Mouse (Mus musculus) forebrain, embryonic 13.5 days (tissue): ENCODE data around the gene Tmem106c. TPM values are rescaled to one million over a fixed set of nuclear protein-coding genes. Genes with fewer than 3 reads are reported as not detected.

ENCODE experiments used
- ATAC-seq: fragments of 200-750 bp; cut with Nextera tagmentation; 2 replicates; pipeline ENCODE4 v1.8.0; 2017
- H3K27ac ChIP-seq: fragments of 300-500 bp; sonication (generic); 2 replicates; pipeline ENCODE4 v1.5.1; 2015; ENCODE audit warnings: inconsistent platforms, mild to moderate bottlenecking, moderate library complexity
- H3K27me3 ChIP-seq: fragments of 300-500 bp; sonication (generic); 2 replicates; pipeline ENCODE4 v1.6.1; 2015; ENCODE audit warnings: mild to moderate bottlenecking, inconsistent platforms
- H3K36me3 ChIP-seq: fragments of 300-500 bp; sonication (generic); 2 replicates; pipeline ENCODE4 v1.6.1; 2015; ENCODE audit warnings: mild to moderate bottlenecking, inconsistent platforms; ENCODE audit not compliant: poor library complexity, severe bottlenecking
- H3K4me1 ChIP-seq: fragments of 300-500 bp; sonication (generic); 2 replicates; pipeline ENCODE4 v1.6.1; 2015; ENCODE audit warnings: inconsistent platforms
- H3K4me2 ChIP-seq: fragments of 300-500 bp; sonication (generic); 2 replicates; pipeline ENCODE4 v1.6.1; 2015; ENCODE audit warnings: inconsistent platforms, mild to moderate bottlenecking, moderate library complexity
- H3K4me3 ChIP-seq: fragments of 300-500 bp; sonication (generic); 2 replicates; pipeline ENCODE4 v1.5.1; 2015; ENCODE audit warnings: mild to moderate bottlenecking, inconsistent platforms
- H3K9ac ChIP-seq: fragments of 300-500 bp; sonication (generic); 2 replicates; pipeline ENCODE4 v1.6.1; 2015; ENCODE audit warnings: mild to moderate bottlenecking, inconsistent platforms
- H3K9me3 ChIP-seq: fragments of 300-500 bp; sonication (generic); replicated peaks from 2 replicates; pipeline ENCODE4 v1.6.1; 2016; ENCODE audit warnings: inconsistent platforms
- WGBS: fragments of 180-500 bp; shearing (Covaris S2); methylation state at CpG from one replicate; pipeline ENCODE4 v1.1.7; 2015; 5-methylcytosine and 5-hydroxymethylcytosine counted together
- polyA plus RNA-seq: library from polyadenylated mRNA; unstranded; fragments of >200 nt; fragmentation: Nextera tagmentation; extraction: Ambion mirVana; gene quantifications from 2 replicates; pipeline ENCODE4 v1.2.1, GENCODE M21; 2015

Gene Tmem106c
- polyA plus RNA-seq, 1 experiment from 2014 or later: 46.9 TPM

- 0% methylated on average over 6 of the region's 6 CpGs for WGBS
- Histone ChIP-seq H3K4me2 (peak overlapping the region; percentile 49), H3K4me3 (no peak overlapping the region), H3K36me3 (peaks cover 51% of the 10 kb centered on the region), H3K4me1 (peaks cover 51% of the 10 kb centered on the region), H3K9ac (peak overlapping the region; percentile 12; the same call in 1 of the 2 replicates), H3K27me3 (no peaks in the 10 kb centered on the region), H3K9me3 (no peaks in the 10 kb centered on the region), H3K27ac (peak overlapping the region; percentile 97)
- ATAC-seq: no peak
These were observed 26.1 kb downstream of the Tmem106c start for GRCm38 (mm10) chr15:97990124-97990523.

- H3K9ac ChIP-seq: peak overlapping the region; percentile 12
- H3K4me3 ChIP-seq: no peak overlapping the region
- no peaks in the 10 kb centered on the region for H3K27me3 ChIP-seq
- H3K36me3 ChIP-seq: peaks cover 49% of the 10 kb centered on the region
- 10% methylated on average over 4 of the region's 4 CpGs for WGBS
- no peak for ATAC-seq
- H3K9me3 ChIP-seq: no peaks in the 10 kb centered on the region
- peak overlapping the region; percentile 97 for H3K27ac ChIP-seq
- H3K4me2 ChIP-seq: peak overlapping the region; percentile 49
- peaks cover 51% of the 10 kb centered on the region for H3K4me1 ChIP-seq
These were observed 26.7 kb downstream of the Tmem106c start for GRCm38 (mm10) chr15:97990721-97991120.

GRCm38 (mm10) chr15:97991285-97991895 is 27.4 kb downstream of the Tmem106c start:
- Histone ChIP-seq H3K4me1 (peaks cover 54% of the 10 kb centered on the region), H3K4me3 (no peak overlapping the region), H3K27me3 (no peaks in the 10 kb centered on the region), H3K27ac (peak overlapping the region; percentile 97), H3K9me3 (no peaks in the 10 kb centered on the region), H3K9ac (peak overlapping the region; percentile 12), H3K36me3 (peaks cover 47% of the 10 kb centered on the region), H3K4me2 (no peak overlapping the region)
- no peak for ATAC-seq
- 5% methylated on average over 12 of the region's 12 CpGs for WGBS

GRCm38 (mm10) chr15:97992027-97992711 is 28.2 kb downstream of the Tmem106c start:
- Histone ChIP-seq H3K36me3 (peaks cover 41% of the 10 kb centered on the region), H3K4me1 (peaks cover 61% of the 10 kb centered on the region), H3K9ac (peak overlapping the region; percentile 60), H3K4me2 (peak overlapping the region; percentile 56), H3K4me3 (peak overlapping the region; percentile 27), H3K9me3 (no peaks in the 10 kb centered on the region), H3K27ac (peak overlapping the region; percentile 97), H3K27me3 (no peaks in the 10 kb centered on the region)
- WGBS: 31% methylated on average over 13 of the region's 13 CpGs
- ATAC-seq: peak; percentile 25

- H3K27me3 ChIP-seq: no peaks in the 10 kb centered on the region
- peak overlapping the region; percentile 60 for H3K9ac ChIP-seq
- H3K4me3 ChIP-seq: peak overlapping the region; percentile 29
- peak overlapping the region; percentile 56 for H3K4me2 ChIP-seq
- 2% methylated on average over 18 of the region's 18 CpGs for WGBS
- ATAC-seq: peak; percentile 97
- peaks cover 38% of the 10 kb centered on the region for H3K36me3 ChIP-seq
- H3K27ac ChIP-seq: peak overlapping the region; percentile 97
- H3K4me1 ChIP-seq: peaks cover 68% of the 10 kb centered on the region
- H3K9me3 ChIP-seq: no peaks in the 10 kb centered on the region
These were observed 28.8 kb downstream of the Tmem106c start for GRCm38 (mm10) chr15:97992712-97993286.

GRCm38 (mm10) chr15:97996716-97997256 is 32.8 kb downstream of the Tmem106c start:
- Histone ChIP-seq H3K36me3 (peaks cover 39% of the 10 kb centered on the region), H3K4me3 (no peak overlapping the region), H3K27ac (peak overlapping the region; percentile 59), H3K4me2 (no peak overlapping the region), H3K27me3 (no peaks in the 10 kb centered on the region), H3K4me1 (peaks cover 68% of the 10 kb centered on the region), H3K9me3 (no peaks in the 10 kb centered on the region), H3K9ac (no peak overlapping the region)
- no peak for ATAC-seq
- WGBS: 66% methylated on average over 13 of the region's 13 CpGs

DNA sequence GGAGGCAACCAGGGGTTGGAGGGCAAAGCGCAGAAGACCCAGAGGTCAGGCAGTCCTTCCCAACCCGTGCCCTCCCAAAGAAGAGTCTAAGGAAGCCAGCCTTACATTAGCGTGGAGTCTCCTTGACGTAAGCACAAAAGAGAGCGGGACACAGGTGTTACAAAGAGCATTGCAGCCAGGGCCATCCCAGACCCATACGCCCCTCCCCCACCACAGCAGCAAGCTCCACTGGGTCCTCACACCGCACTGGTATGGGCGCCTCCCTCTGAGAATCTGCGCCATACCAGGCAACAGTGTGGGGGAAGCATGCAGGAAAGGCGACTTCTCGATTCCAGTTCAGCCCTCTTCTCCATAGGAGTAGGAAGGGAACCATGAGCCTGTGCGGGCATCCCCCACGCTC is 35.5 kb downstream of the Tmem106c start:
- Histone ChIP-seq H3K4me3 (no peak overlapping the region), H3K27ac (no peak overlapping the region), H3K9ac (no peak overlapping the region), H3K4me1 (peaks cover 75% of the 10 kb centered on the region), H3K36me3 (peaks cover 33% of the 10 kb centered on the region), H3K27me3 (peaks cover 13% of the 10 kb centered on the region), H3K9me3 (no peaks in the 10 kb centered on the region), H3K4me2 (peak overlapping the region; percentile 17; the same call in 1 of the 2 replicates)
- no peak for ATAC-seq
- 44% methylated on average over 13 of the region's 13 CpGs for WGBS

DNA sequence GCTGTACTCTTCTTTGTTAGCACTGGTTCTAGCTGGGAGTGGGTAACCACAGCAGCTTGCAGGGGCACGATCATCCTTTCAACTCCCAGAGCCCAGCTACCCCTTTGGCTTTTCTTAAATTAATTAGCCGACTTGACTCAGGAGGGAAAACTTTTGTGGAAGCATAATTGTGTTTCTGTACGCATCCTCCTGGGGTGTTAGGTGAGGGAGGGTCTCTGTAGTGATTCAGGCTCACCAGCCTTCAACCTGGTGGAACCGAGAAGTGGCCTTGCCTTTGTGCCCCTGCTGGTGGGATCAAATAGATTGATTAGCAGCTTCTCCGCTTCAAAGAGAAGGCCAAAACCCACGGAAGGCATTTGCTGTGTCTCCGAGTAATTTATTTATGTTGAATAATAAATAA is 36.0 kb downstream of the Tmem106c start:
- H3K4me2 ChIP-seq: peak overlapping the region; percentile 81
- H3K4me1 ChIP-seq: peaks cover 80% of the 10 kb centered on the region
- H3K27me3 ChIP-seq: peaks cover 17% of the 10 kb centered on the region
- no peak overlapping the region for H3K9ac ChIP-seq
- H3K4me3 ChIP-seq: no peak overlapping the region
- H3K36me3 ChIP-seq: peaks cover 29% of the 10 kb centered on the region
- H3K9me3 ChIP-seq: no peaks in the 10 kb centered on the region
- no peak for ATAC-seq
- no peak overlapping the region for H3K27ac ChIP-seq
- 14% methylated on average over 7 of the region's 7 CpGs for WGBS

DNA sequence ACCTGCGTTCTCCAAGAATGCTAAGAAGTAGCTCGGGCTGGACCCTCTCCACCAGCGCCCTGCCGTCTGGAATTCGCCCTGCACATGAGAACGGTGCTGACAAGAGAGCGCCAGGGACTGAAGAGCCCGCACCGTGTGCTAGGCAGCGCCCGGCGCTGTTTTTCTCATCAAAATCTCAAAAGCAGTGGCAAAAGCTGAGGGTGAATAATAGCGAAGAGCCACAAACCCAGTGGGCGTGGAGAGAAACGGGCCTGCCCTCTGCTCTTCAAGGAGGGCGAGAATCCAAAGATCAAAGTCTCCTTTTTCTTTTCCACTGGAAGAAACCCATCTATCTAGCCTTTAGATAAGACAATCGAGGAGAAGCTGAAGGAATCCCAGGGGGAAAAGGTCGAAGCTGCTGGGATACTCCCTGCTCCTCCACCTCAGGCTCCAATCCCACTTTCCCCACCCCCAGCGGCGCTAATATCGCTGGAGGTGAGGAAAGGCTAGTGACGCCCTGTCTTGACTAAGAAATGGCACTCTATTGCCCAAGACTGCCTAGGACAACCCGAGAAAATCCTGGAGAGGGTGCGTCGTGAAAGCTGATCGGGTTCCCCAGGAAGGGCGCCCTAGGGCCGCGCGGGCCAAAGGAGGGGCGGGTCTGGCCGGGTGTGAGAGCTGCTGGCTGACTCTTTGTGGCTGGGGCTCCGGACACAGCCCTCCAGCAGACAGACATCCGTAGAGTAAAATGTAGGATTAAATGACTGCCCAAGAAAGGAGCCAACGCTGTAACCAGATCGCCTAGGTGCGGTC is 37.5 kb downstream of the Tmem106c start:
- peak overlapping the region; percentile 76 for H3K9ac ChIP-seq
- H3K4me1 ChIP-seq: peaks cover 79% of the 10 kb centered on the region
- ATAC-seq: 0 out of 2 replicates have a peak, but pooled peaks have one; percentile 1
- WGBS: 1% methylated on average over 37 of the region's 37 CpGs
- H3K36me3 ChIP-seq: peaks cover 17% of the 10 kb centered on the region
- H3K27me3 ChIP-seq: peaks cover 25% of the 10 kb centered on the region
- peak overlapping the region; percentile 81 for H3K4me2 ChIP-seq
- no peaks in the 10 kb centered on the region for H3K9me3 ChIP-seq
- peak overlapping the region; percentile 50 for H3K4me3 ChIP-seq
- H3K27ac ChIP-seq: peak overlapping the region; percentile 83

GRCm38 (mm10) chr15:98002113-98002990 is 38.4 kb downstream of the Tmem106c start:
- peak; percentile 64 for ATAC-seq
- peak overlapping the region; percentile 83 for H3K27ac ChIP-seq
- peak overlapping the region; percentile 50 for H3K4me3 ChIP-seq
- peaks cover 25% of the 10 kb centered on the region for H3K27me3 ChIP-seq
- peaks cover 17% of the 10 kb centered on the region for H3K36me3 ChIP-seq
- H3K9me3 ChIP-seq: no peaks in the 10 kb centered on the region
- peak overlapping the region; percentile 76 for H3K9ac ChIP-seq
- under 1% methylated on average over 39 of the region's 42 CpGs for WGBS
- peak overlapping the region; percentile 81 for H3K4me2 ChIP-seq
- H3K4me1 ChIP-seq: peaks cover 71% of the 10 kb centered on the region
